In the genomic region with DNA sequence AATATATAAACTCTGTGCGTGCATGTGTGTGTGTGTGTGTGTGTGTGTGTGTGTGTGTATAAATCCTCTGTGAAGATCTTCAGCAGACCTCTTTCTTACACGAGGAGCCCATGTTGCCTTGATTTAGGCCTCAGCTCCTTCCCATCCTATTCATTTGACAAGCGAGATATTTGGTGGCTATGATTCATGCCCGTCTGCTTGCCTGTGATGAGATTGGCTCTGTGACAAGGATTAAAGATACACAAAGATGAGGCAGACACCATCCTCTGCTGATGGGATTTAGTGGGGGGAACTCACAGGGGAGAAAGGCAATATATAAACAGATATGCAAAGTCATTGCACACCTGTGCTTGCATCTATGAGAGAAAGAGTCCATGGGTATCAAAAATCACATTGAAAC, we compare ENCODE assay signal across 11 mouse cellular contexts.
"Had no signal": no experiment of that assay in that cellular context is flagged by ENCODE, and none has a peak within 500 bp of the region (broad histone marks: within the 10 kb centered on the region; RNA-seq: fewer than 3 reads in every experiment).

No protein-coding gene starts in this region.

- H3K4me2 ChIP-seq: limb, embryonic 15.5 days; liver, embryonic 13.5 days; lung, embryonic 15.5 days; midbrain, embryonic 12.5 days had no signal

- H3K4me3 ChIP-seq: limb, embryonic 15.5 days; liver, embryonic 13.5 days; lung, embryonic 15.5 days; megakaryocyte, embryonic 14.5 days; midbrain, embryonic 12.5 days had no signal

- H3K4me1 ChIP-seq: limb, embryonic 15.5 days; liver, embryonic 13.5 days; lung, embryonic 15.5 days had no signal

- H3K36me3 ChIP-seq: limb, embryonic 15.5 days; liver, embryonic 13.5 days; lung, embryonic 15.5 days; midbrain, embryonic 12.5 days had no signal

- H3K9me3 ChIP-seq: limb, embryonic 15.5 days; liver, embryonic 13.5 days; lung, embryonic 15.5 days; megakaryocyte, embryonic 14.5 days; midbrain, embryonic 12.5 days had no signal

- DNase-seq: kidney, adult 11 months; liver, embryonic 13.5 days; liver, postnatal 0 days; lung, postnatal 14 days had no signal

- H3K9ac ChIP-seq: limb, embryonic 15.5 days; liver, embryonic 13.5 days; liver, postnatal 0 days; lung, embryonic 15.5 days; midbrain, embryonic 12.5 days had no signal

- ATAC-seq: liver, postnatal 0 days had no signal

- H3K27me3 ChIP-seq: limb, embryonic 15.5 days; liver, embryonic 13.5 days; lung, embryonic 15.5 days; megakaryocyte, embryonic 14.5 days; midbrain, embryonic 12.5 days had no signal

- H3K27ac ChIP-seq: kidney, postnatal 0 days; limb, embryonic 15.5 days; liver, embryonic 13.5 days; lung, embryonic 15.5 days; macrophage; midbrain, embryonic 12.5 days; stomach, postnatal 0 days had no signal
